ENCODE assay signal across 9 mouse cellular contexts in the genomic region with DNA sequence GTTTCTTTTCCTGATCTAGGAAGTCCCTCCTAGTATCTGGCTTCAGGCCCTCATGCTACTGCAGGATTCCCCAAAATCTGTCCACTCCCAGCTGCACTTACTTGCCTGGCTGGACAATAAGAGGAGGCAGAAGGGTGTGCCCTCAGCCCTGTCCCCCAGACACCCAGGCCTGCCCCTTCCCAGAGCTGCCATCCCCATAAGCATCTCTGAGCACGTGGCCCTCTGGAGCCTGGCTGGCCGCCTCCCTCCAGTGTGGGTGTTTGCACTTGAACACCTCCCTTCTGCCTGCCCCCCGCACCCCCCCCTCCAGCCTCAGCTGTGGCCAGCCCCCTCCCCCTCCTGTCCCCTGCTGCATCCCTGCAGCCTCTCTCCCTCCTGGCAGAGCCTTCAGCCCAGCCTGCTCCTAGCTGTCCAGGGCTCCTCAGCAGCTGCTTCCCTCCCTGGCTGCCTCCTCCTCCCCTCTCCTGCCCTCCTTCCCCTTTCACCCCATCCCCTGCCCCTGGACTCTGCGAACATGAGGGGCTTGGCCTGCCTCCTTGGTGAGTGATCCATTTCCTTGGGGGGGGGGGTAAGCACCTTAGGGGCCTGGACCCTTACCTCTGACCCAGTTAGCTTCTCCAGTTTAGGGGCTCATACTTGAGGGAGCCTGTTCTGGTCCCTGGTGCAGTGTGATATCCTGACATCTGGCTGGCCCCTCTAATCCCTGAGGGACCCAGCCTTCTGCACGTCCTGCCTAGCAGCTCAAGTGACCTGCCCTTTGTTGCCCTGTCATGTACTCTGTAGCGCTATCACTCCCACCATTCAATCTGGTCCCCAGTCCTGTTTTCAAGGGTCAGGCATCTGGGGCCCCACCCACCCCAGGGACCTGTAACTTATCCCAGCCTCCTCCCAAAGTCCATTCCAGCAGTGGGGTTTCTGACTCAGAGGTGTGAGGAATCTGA. TPM values are rescaled to one million over a fixed set of nuclear protein-coding genes. Genes with fewer than 3 reads are reported as not detected.
DNase-seq lines count a peak whose midpoint lies in the region; ATAC-seq and TF ChIP-seq lines count a peak whose summit lies in the region.
"Had no signal": no experiment of that assay in that cellular context is flagged by ENCODE, and none has a peak within 500 bp of the region (broad histone marks: within the 10 kb centered on the region; RNA-seq: fewer than 3 reads in every experiment).

Ssc5d (plus strand) TSS at position 345 of the 941 bp plus-strand sequence.

- peak within 1 kb of the TSS; percentile 72 for H3K9ac ChIP-seq in embryonic facial prominence, embryonic 13.5 days
- H3K9ac ChIP-seq in heart, embryonic 11.5 days (ENCODE audit: low read depth, low read length): 0 out of 2 replicates have a peak within 1 kb of the TSS, but pooled peaks have one; percentile 40
- peak within 1 kb of the TSS; percentile 67 for H3K9ac ChIP-seq in limb, embryonic 13.5 days
- H3K9ac ChIP-seq in neural tube, embryonic 13.5 days: peak within 1 kb of the TSS; percentile 76
- H3K9ac ChIP-seq: liver, embryonic 14.5 days had no signal

- no peaks in the 10 kb centered on the region for H3K9me3 ChIP-seq in embryonic facial prominence, embryonic 13.5 days
- no peaks in the 10 kb centered on the region for H3K9me3 ChIP-seq in heart, embryonic 11.5 days (replicated peaks; ENCODE audit: control insufficient read depth, low read length)
- H3K9me3 ChIP-seq in limb, embryonic 13.5 days: no peaks in the 10 kb centered on the region
- H3K9me3 ChIP-seq in neural tube, embryonic 13.5 days: no peaks in the 10 kb centered on the region

- peak within 1 kb of the TSS; percentile 80 for H3K4me2 ChIP-seq in embryonic facial prominence, embryonic 13.5 days
- peak within 1 kb of the TSS; percentile 14; the same call in 1 of the 2 replicates for H3K4me2 ChIP-seq in heart, embryonic 11.5 days
- H3K4me2 ChIP-seq in limb, embryonic 13.5 days (replicated peaks): peak within 1 kb of the TSS; percentile 87
- peak within 1 kb of the TSS; percentile 95 for H3K4me2 ChIP-seq in neural tube, embryonic 13.5 days

- peaks cover 7% of the 10 kb centered on the region for H3K36me3 ChIP-seq in embryonic facial prominence, embryonic 13.5 days
- H3K36me3 ChIP-seq in heart, embryonic 11.5 days (ENCODE audit: control insufficient read depth, insufficient read depth, low read length): 0 out of 2 replicates have a peak, but pooled peaks cover 2% of the 10 kb centered on the region
- H3K36me3 ChIP-seq in limb, embryonic 13.5 days: peaks cover 9% of the 10 kb centered on the region
- H3K36me3 ChIP-seq in neural tube, embryonic 13.5 days: peaks cover 7% of the 10 kb centered on the region

- DNase-seq in layer of hippocampus, adult 2 months (ENCODE audit: low spot score in 2 of 2): no peak
- DNase-seq in layer of hippocampus, postnatal 36 days: no peak

- H3K27me3 ChIP-seq in embryonic facial prominence, embryonic 13.5 days: no peaks in the 10 kb centered on the region
- H3K27me3 ChIP-seq in heart, embryonic 11.5 days (ENCODE audit: control insufficient read depth, insufficient read depth, low read length): no peaks in the 10 kb centered on the region
- no peaks in the 10 kb centered on the region for H3K27me3 ChIP-seq in limb, embryonic 13.5 days
- no peaks in the 10 kb centered on the region for H3K27me3 ChIP-seq in neural tube, embryonic 13.5 days

- no peak for ATAC-seq in embryonic facial prominence, embryonic 13.5 days (ENCODE audit: insufficient number of reproducible peaks, insufficient read depth, low FRiP score, low TSS enrichment, low read depth)
- peak; percentile 16; the same call in 1 of the 2 replicates for ATAC-seq in heart, embryonic 11.5 days (replicated peaks; ENCODE audit: insufficient number of reproducible peaks, low FRiP score, low TSS enrichment)
- ATAC-seq in limb, embryonic 13.5 days (ENCODE audit: low FRiP score, low read depth): peak; percentile 41
- ATAC-seq in neural tube, embryonic 13.5 days (ENCODE audit: low read depth): no peak
- ATAC-seq in granulocyte monocyte progenitor cell, adult 5-6 weeks (replicated peaks; ENCODE audit: poor library complexity, severe bottlenecking): no peak
- ATAC-seq in erythroblast, adult 5-6 weeks (replicated peaks; ENCODE audit: low FRiP score, poor library complexity, severe bottlenecking): no peak

- peaks cover 56% of the 10 kb centered on the region for H3K4me1 ChIP-seq in embryonic facial prominence, embryonic 13.5 days
- peaks cover 45% of the 10 kb centered on the region for H3K4me1 ChIP-seq in heart, embryonic 11.5 days (ENCODE audit: control insufficient read depth, insufficient read depth, low read length)
- peaks cover 73% of the 10 kb centered on the region for H3K4me1 ChIP-seq in limb, embryonic 13.5 days
- peaks cover 74% of the 10 kb centered on the region for H3K4me1 ChIP-seq in neural tube, embryonic 13.5 days (replicated peaks)

- 9% methylated on average over 6 of the region's 6 CpGs for WGBS in embryonic facial prominence, embryonic 13.5 days
- 12% methylated on average over 6 of the region's 6 CpGs for WGBS in heart, embryonic 11.5 days (ENCODE audit: insufficient replicate concordance)
- WGBS in limb, embryonic 13.5 days: 12% methylated on average over 4 of the region's 6 CpGs
- WGBS in neural tube, embryonic 13.5 days: 14% methylated on average over 6 of the region's 6 CpGs

- peak within 1 kb of the TSS; percentile 94 for H3K27ac ChIP-seq in layer of hippocampus, adult 2 months
- H3K27ac ChIP-seq in embryonic facial prominence, embryonic 13.5 days: peak within 1 kb of the TSS; percentile 90
- peak within 1 kb of the TSS; percentile 22; the same call in 1 of the 2 replicates for H3K27ac ChIP-seq in heart, embryonic 11.5 days (ENCODE audit: low read depth, low read length)
- peak within 1 kb of the TSS; percentile 94 for H3K27ac ChIP-seq in limb, embryonic 13.5 days
- peak within 1 kb of the TSS; percentile 99 for H3K27ac ChIP-seq in neural tube, embryonic 13.5 days (replicated peaks)
- H3K27ac ChIP-seq: liver, embryonic 14.5 days had no signal

- TF ChIP-seq CTCF in layer of hippocampus, adult 2 months (conservative IDR thresholded peaks at IDR 0.05): no peak

- H3K4me3 ChIP-seq in layer of hippocampus, adult 2 months: no peak within 1 kb of the TSS; the same call in 1 of the 2 replicates
- H3K4me3 ChIP-seq in embryonic facial prominence, embryonic 13.5 days: no peak within 1 kb of the TSS
- H3K4me3 ChIP-seq in heart, embryonic 11.5 days (ENCODE audit: low read depth, low read length): no peak within 1 kb of the TSS
- H3K4me3 ChIP-seq in limb, embryonic 13.5 days: peak within 1 kb of the TSS; percentile 18
- no peak within 1 kb of the TSS for H3K4me3 ChIP-seq in neural tube, embryonic 13.5 days

RNA-seq across cellular contexts. Expression of gene Ssc5d, which starts in this region (rescaled TPM):
- total RNA-seq in layer of hippocampus, adult 2 months (2021): 1 to 10 TPM; 2.4 to 3.5 TPM
- total RNA-seq in layer of hippocampus, postnatal 36 days (2021): 1 to 10 TPM; 2.9 to 3.8 TPM
- 0.51 and 0.62 TPM in 2 replicates for polyA plus RNA-seq in embryonic facial prominence, embryonic 13.5 days (2015; fragmentation: Nextera tagmentation; extraction: Ambion mirVana)
- 0.53 and 1.1 TPM in 2 replicates for polyA plus RNA-seq in heart, embryonic 11.5 days (2014; fragmentation: Nextera tagmentation; extraction: Ambion mirVana)
- polyA plus RNA-seq in limb, embryonic 13.5 days (2015; fragmentation: Nextera tagmentation; extraction: Ambion mirVana): 6.4 and 8.1 TPM in 2 replicates
- polyA plus RNA-seq in neural tube, embryonic 13.5 days (2015; fragmentation: Nextera tagmentation; extraction: Ambion mirVana): 2.4 and 2.7 TPM in 2 replicates
- not detected in 2 replicates for total RNA-seq in granulocyte monocyte progenitor cell, adult 5-6 weeks (2014; fragmentation: Nextera tagmentation)
- total RNA-seq in granulocyte monocyte progenitor cell, adult 5-6 weeks (2017): 0.05 TPM in 1 of 2 replicates, not detected in the other
- not detected in 2 replicates for total RNA-seq in erythroblast, adult 5-6 weeks (2015; ENCODE audit: low replicate concordance)
- 0.28 TPM in 1 of 2 replicates, not detected in the other for total RNA-seq in erythroblast, adult 5-6 weeks (2017; ENCODE audit: low replicate concordance)

Comparison
In these comparisons a context has a peak if more than half of its experiments do, and no peak if none do; other contexts are left out.
1. H3K27ac ChIP-seq: peak in every context shown above with its lines; median percentile 99 in neural tube, embryonic 13.5 days; 94 in layer of hippocampus, adult 2 months; 94 in limb, embryonic 13.5 days; 90 in embryonic facial prominence, embryonic 13.5 days; 22 in heart, embryonic 11.5 days.
2. ATAC-seq: peak in heart, embryonic 11.5 days (single experiment) and limb, embryonic 13.5 days (single experiment); none in embryonic facial prominence, embryonic 13.5 days (single experiment), neural tube, embryonic 13.5 days (single experiment), granulocyte monocyte progenitor cell, adult 5-6 weeks (single experiment) and erythroblast, adult 5-6 weeks (single experiment).
3. H3K4me2 ChIP-seq: peak in every context shown above with its lines; median percentile 95 in neural tube, embryonic 13.5 days; 87 in limb, embryonic 13.5 days; 80 in embryonic facial prominence, embryonic 13.5 days; 14 in heart, embryonic 11.5 days.
4. Peak in every context shown above with its lines, with median percentiles within 50 percentile points of each other: H3K9ac ChIP-seq.